Mouse (Mus musculus) E14TG2a.4 (cell line): ENCODE results near the gene Stam2.

Experiments
- CTCF ChIP-seq: conservative IDR thresholded peaks from 2 replicates; pipeline ENCODE4 v1.5.1; 2014; ENCODE audit warnings: low read length
- NANOG ChIP-seq: IDR thresholded peaks from 2 replicates; pipeline ENCODE4 v1.6.1; 2014; ENCODE audit warnings: borderline replicate concordance, low read length, mixed read lengths

- TF ChIP-seq CTCF (no peak), NANOG (no peak)
Observed at GRCm38 (mm10) chr2:52732001-52732400, 10.1 kb downstream of the Stam2 start.
